Mouse (Mus musculus) forebrain, embryonic 15.5 days (tissue): ENCODE results near the gene Cfap44. TPM values are rescaled to one million over a fixed set of nuclear protein-coding genes. Genes with fewer than 3 reads are reported as not detected.

Source experiments
- ATAC-seq: fragments of 200-750 bp; cut with Nextera tagmentation; replicated peaks from 2 replicates; pipeline ENCODE4 v1.8.0; 2017; ENCODE audit warnings: mild to moderate bottlenecking, moderate TSS enrichment, moderate library complexity
- H3K27ac ChIP-seq: fragments of 300-500 bp; sonication (generic); replicated peaks from 2 replicates; pipeline ENCODE4 v1.5.1; 2015; ENCODE audit warnings: mild to moderate bottlenecking, inconsistent platforms
- H3K27me3 ChIP-seq: fragments of 300-500 bp; sonication (generic); 2 replicates; pipeline ENCODE4 v1.6.1; 2015; ENCODE audit warnings: inconsistent platforms
- H3K36me3 ChIP-seq: fragments of 300-500 bp; sonication (generic); 2 replicates; pipeline ENCODE4 v1.6.1; 2015; ENCODE audit warnings: mild to moderate bottlenecking, inconsistent platforms
- H3K4me1 ChIP-seq: fragments of 300-500 bp; sonication (generic); 2 replicates; pipeline ENCODE4 v1.6.1; 2015; ENCODE audit warnings: inconsistent platforms
- H3K4me2 ChIP-seq: fragments of 300-500 bp; sonication (generic); replicated peaks from 2 replicates; pipeline ENCODE4 v1.6.1; 2015; ENCODE audit warnings: mild to moderate bottlenecking, inconsistent platforms
- H3K4me3 ChIP-seq: fragments of 300-500 bp; sonication (generic); 2 replicates; pipeline ENCODE4 v1.5.1; 2015; ENCODE audit warnings: mild to moderate bottlenecking, inconsistent platforms
- H3K9ac ChIP-seq: fragments of 300-500 bp; sonication (generic); replicated peaks from 2 replicates; pipeline ENCODE4 v1.6.1; 2015; ENCODE audit warnings: mild to moderate bottlenecking, inconsistent platforms
- H3K9me3 ChIP-seq: fragments of 300-500 bp; sonication (generic); 2 replicates; pipeline ENCODE4 v1.6.1; 2016; ENCODE audit warnings: inconsistent platforms
- WGBS: fragments of 180-500 bp; shearing (Covaris S2); methylation state at CpG from one replicate; pipeline ENCODE4 v1.1.7; 2015; ENCODE audit warnings: mixed read lengths; 5-methylcytosine and 5-hydroxymethylcytosine counted together
- polyA plus RNA-seq: library from polyadenylated mRNA; unstranded; fragments of >200 nt; fragmentation: Nextera tagmentation; extraction: Ambion mirVana; gene quantifications from 2 replicates; pipeline ENCODE4 v1.2.1, GENCODE M21; 2015

The Cfap44 gene
- polyA plus RNA-seq: 2.1 and 2.4 TPM in 2 replicates

DNA sequence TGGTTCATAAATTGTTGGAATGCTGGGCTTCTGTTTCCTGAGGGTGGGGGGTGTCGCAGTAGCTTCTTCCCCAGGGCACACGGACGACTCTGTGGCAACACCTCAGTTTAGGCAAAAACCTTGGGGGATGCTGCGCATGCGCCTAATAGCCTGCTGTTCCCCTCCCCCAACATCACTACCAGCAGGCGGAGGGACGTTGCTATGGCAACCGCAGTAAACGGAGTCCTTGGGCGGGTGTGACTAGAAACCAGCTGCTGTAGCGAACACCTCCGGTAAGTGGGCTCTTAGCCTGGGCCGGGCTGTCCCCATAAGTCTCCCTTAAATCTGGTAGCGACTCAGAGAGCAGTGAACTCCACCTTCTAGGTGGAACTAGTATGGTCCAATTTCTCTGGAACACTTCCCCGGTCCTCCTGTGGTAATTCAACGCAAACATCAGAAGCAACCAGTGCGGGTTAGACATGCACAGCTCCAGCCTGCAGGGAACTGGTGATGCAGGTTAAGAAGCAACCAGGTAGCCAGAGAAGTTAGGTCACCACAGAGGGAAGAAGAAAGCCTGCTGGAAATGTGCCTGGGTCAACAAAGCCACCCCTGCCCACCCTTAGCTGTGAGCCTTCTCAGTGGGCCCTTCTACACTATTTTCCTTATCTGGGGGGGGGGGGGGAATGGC, at the start of gene Cfap44:
Gene Cfap44 (plus strand): TSS at position 220 of the 667 bp plus-strand sequence.
- H3K4me2 ChIP-seq: peak within 1 kb of the TSS; percentile 56
- H3K9ac ChIP-seq: peak within 1 kb of the TSS; percentile 19; the same call in 1 of the 2 replicates
- H3K36me3 ChIP-seq: no peaks in the 10 kb centered on the region; the same call in 1 of the 2 replicates
- peak within 1 kb of the TSS; percentile 38 for H3K4me3 ChIP-seq
- H3K27ac ChIP-seq: no peak within 1 kb of the TSS
- H3K4me1 ChIP-seq: peaks cover 12% of the 10 kb centered on the region
- peak; percentile 93 for ATAC-seq
- under 1% methylated on average over 17 of the region's 17 CpGs for WGBS
- H3K27me3 ChIP-seq: no peaks in the 10 kb centered on the region
- H3K9me3 ChIP-seq: no peaks in the 10 kb centered on the region

- WGBS: under 1% methylated on average over 67 of the region's 67 CpGs
- Histone ChIP-seq H3K9ac (peak within 1 kb of the TSS; percentile 58), H3K4me2 (peak within 1 kb of the TSS; percentile 79), H3K4me1 (peaks cover 11% of the 10 kb centered on the region), H3K9me3 (no peaks in the 10 kb centered on the region), H3K27ac (peak within 1 kb of the TSS; percentile 86), H3K4me3 (peak within 1 kb of the TSS; percentile 90), H3K36me3 (no peaks in the 10 kb centered on the region), H3K27me3 (no peaks in the 10 kb centered on the region)
- ATAC-seq: peak; percentile 100
Measured at GRCm38 (mm10) chr16:44347071-44347901, 47.3 kb upstream of the Cfap44 start, which contains the start of gene Spice1. TSS of gene Spice1 (plus strand) at chr16:44347121.

DNA sequence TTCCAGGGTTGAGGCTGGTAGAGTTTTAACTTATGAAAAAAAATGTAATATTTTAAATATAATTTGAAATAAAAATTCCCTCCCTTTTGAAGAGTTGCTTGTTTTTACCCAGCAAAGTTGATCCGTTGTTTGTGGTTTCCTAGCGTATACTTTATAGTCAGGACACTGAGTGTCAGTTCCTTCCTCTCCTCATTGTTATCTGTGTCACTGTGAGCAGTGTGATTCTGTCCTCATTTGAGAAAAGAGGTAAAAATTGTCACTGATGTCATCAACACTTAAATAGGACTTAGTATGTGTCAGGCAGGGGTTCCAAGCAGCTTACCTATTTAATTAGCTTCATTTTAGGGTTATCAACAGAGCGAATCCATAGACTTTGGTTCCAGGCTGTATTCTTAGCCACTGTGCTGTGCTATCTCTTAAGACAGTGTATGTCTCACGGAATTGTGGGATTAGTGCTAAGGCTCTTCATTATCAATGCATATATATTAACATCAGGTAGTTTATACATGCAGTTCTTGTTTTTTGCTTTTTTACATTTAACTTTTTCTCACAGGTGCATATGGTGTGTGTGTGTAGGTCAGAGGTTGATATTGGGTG, 44.7 kb upstream of the Cfap44 start:
- no peak overlapping the region for H3K4me2 ChIP-seq
- 94% methylated on average over 4 of the region's 4 CpGs for WGBS
- no peak for ATAC-seq
- no peaks in the 10 kb centered on the region for H3K36me3 ChIP-seq
- no peak overlapping the region for H3K4me3 ChIP-seq
- peaks cover 11% of the 10 kb centered on the region for H3K4me1 ChIP-seq
- no peaks in the 10 kb centered on the region for H3K9me3 ChIP-seq
- no peak overlapping the region for H3K27ac ChIP-seq
- no peak overlapping the region for H3K9ac ChIP-seq
- H3K27me3 ChIP-seq: no peaks in the 10 kb centered on the region

- no peaks in the 10 kb centered on the region for H3K9me3 ChIP-seq
- no peak overlapping the region for H3K4me3 ChIP-seq
- H3K4me2 ChIP-seq: no peak overlapping the region
- H3K36me3 ChIP-seq: no peaks in the 10 kb centered on the region
- H3K9ac ChIP-seq: no peak overlapping the region
- no peak overlapping the region for H3K27ac ChIP-seq
- H3K4me1 ChIP-seq: no peaks in the 10 kb centered on the region
- H3K27me3 ChIP-seq: no peaks in the 10 kb centered on the region
- WGBS: 88% methylated on average over 7 of the region's 7 CpGs
- no peak for ATAC-seq
Measured at GRCm38 (mm10) chr16:44356291-44356690, 38.3 kb upstream of the Cfap44 start.

- Histone ChIP-seq H3K4me2 (no peak overlapping the region), H3K4me1 (no peaks in the 10 kb centered on the region), H3K27ac (no peak overlapping the region), H3K36me3 (no peaks in the 10 kb centered on the region), H3K9me3 (no peaks in the 10 kb centered on the region), H3K27me3 (no peaks in the 10 kb centered on the region), H3K4me3 (no peak overlapping the region), H3K9ac (no peak overlapping the region)
- ATAC-seq: no peak
- 76% methylated on average over 4 of the region's 4 CpGs for WGBS
Measured at GRCm38 (mm10) chr16:44357571-44358268, 36.9 kb upstream of the Cfap44 start.

DNA sequence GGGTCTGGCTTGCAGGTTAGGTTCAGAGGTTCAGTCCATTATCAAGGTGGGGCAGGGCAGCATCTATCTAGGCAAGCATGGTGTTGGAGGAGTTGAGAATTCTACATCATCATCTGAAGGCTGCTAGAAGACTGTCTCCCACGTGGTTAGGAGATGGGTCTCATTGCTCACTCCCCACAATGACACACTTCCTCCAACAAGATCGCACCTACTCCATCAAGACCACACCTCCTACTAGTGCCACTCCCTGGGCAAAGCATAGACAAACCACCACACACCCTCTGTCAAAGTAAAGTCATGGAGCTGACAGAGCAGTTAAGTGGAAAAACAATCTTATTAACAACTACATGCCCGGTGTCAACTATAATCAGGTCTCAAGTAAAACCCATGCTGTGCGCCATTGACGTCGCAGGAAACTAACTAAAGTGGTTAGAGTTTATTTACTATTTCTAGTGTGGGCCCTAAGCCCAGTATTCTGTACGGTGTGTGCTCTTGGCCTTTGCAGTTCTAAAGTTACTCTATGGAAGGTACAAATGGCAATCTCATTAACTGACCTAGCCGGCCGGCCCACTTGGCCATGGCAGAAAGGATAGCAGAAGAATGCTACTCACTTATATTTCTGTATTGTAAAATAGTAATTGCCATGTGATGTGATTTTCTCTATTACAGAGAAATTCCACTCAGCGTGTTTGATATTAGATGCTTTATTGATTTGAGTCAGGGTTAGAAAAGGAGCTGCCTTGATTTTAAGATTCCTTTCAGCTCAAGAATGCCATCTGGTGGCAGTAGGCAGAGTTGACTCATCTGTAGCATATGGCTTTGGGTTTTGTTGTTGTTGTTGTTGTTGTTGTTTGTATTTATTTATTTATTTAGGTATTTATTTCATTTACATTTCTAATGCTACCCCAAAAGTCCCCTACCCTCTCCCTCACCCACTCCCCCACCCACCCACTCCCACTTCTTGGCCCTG, 32.4 kb upstream of the Cfap44 start:
- H3K4me2 ChIP-seq: no peak overlapping the region
- no peaks in the 10 kb centered on the region for H3K9me3 ChIP-seq
- ATAC-seq: peak; percentile 57
- whole genome bisulfite sequencing: 87% methylated on average over 10 of the region's 10 CpGs
- no peak overlapping the region for H3K4me3 ChIP-seq
- no peak overlapping the region for H3K9ac ChIP-seq
- no peaks in the 10 kb centered on the region for H3K36me3 ChIP-seq
- no peak overlapping the region for H3K27ac ChIP-seq
- no peaks in the 10 kb centered on the region for H3K4me1 ChIP-seq
- H3K27me3 ChIP-seq: no peaks in the 10 kb centered on the region

DNA sequence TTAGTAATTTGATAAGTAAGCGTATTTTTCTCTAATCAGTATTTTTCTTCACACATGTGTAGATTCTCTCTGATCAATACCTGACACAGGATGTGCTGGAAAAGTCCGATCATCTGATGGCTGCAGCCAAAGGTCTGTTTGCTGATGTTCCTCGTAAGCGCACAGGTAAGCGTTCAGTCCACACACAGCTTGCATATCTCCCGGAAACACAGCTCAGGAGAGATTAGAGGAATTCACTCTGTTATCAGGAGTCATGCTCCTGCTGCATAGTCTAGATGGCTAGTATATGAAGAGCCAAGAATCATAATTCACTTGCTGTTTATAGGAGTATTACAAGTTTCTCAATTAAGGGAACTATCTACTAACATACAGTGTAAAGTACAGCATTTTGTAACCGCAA, 29.1 kb upstream of the Cfap44 start:
- H3K4me2 ChIP-seq: no peak overlapping the region
- no peaks in the 10 kb centered on the region for H3K4me1 ChIP-seq
- no peak overlapping the region for H3K9ac ChIP-seq
- H3K27me3 ChIP-seq: no peaks in the 10 kb centered on the region
- WGBS: 95% methylated on average over 7 of the region's 7 CpGs
- H3K36me3 ChIP-seq: peaks cover 7% of the 10 kb centered on the region; the same call in 1 of the 2 replicates
- no peaks in the 10 kb centered on the region for H3K9me3 ChIP-seq
- ATAC-seq: no peak
- H3K4me3 ChIP-seq: no peak overlapping the region
- H3K27ac ChIP-seq: no peak overlapping the region

GRCm38 (mm10) chr16:44375459-44375858, 19.1 kb upstream of the Cfap44 start:
- H3K4me2 ChIP-seq: no peak overlapping the region
- 95% methylated on average over 4 of the region's 4 CpGs for WGBS
- ATAC-seq: no peak

DNA sequence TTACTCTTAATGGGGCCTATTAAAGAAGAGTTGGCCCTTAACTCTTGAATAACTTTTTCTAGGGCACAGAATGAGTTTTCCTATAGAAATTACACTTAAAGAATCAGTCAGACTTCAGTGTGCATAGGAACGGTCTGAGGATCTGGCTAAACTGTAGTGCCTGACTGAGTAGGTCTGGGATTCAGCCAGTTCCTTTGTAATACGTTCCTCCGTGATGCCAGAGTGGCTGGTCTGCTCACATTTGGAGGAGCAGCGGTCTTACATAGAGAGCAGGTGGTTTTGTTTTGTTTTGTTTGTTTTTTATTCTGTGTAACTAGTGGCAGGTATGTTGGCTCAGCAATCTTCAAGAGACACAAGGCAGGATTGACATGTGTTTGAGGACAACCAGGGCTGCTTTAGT, 14.6 kb upstream of the Cfap44 start:
- Histone ChIP-seq H3K4me3 (no peak overlapping the region), H3K4me2 (no peak overlapping the region), H3K27ac (no peak overlapping the region), H3K9ac (no peak overlapping the region), H3K36me3 (no peaks in the 10 kb centered on the region), H3K27me3 (no peaks in the 10 kb centered on the region), H3K9me3 (no peaks in the 10 kb centered on the region), H3K4me1 (peaks cover 12% of the 10 kb centered on the region)
- 33% methylated on average over 4 of the region's 4 CpGs for WGBS
- no peak for ATAC-seq

More at GRCm38 (mm10) chr16:44375459-44375858, 19.1 kb upstream of the Cfap44 start:
- Histone ChIP-seq H3K9ac (no peak overlapping the region), H3K9me3 (no peaks in the 10 kb centered on the region), H3K36me3 (peaks cover 10% of the 10 kb centered on the region; the same call in 1 of the 2 replicates), H3K27me3 (no peaks in the 10 kb centered on the region), H3K4me1 (no peaks in the 10 kb centered on the region), H3K27ac (no peak overlapping the region), H3K4me3 (no peak overlapping the region)

DNA sequence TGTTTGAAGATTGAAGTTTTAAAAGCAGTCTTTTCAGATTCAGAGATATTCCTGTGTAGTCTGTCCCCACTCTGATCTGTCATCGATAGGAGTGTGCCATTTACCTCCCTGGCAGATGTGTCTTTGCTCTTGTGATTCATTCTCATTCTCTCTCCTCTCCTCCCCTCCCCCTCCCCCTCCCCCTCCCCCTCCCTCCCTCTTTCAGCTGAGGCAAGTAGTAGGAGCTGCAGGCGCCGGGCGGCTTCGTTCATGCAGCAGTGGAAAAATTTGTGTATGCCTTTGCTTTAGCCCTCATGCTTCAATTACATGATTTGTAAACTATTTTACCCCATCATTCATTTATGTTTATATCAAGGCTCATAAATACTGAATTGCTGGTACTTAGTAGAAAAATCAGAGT, 13.0 kb upstream of the Cfap44 start:
- H3K36me3 ChIP-seq: no peaks in the 10 kb centered on the region
- H3K4me3 ChIP-seq: no peak overlapping the region
- ATAC-seq: no peak
- H3K27ac ChIP-seq: no peak overlapping the region
- H3K4me1 ChIP-seq: peaks cover 12% of the 10 kb centered on the region
- WGBS: 14% methylated on average over 5 of the region's 5 CpGs
- H3K9me3 ChIP-seq: no peaks in the 10 kb centered on the region
- H3K9ac ChIP-seq: no peak overlapping the region
- H3K27me3 ChIP-seq: no peaks in the 10 kb centered on the region
- no peak overlapping the region for H3K4me2 ChIP-seq

DNA sequence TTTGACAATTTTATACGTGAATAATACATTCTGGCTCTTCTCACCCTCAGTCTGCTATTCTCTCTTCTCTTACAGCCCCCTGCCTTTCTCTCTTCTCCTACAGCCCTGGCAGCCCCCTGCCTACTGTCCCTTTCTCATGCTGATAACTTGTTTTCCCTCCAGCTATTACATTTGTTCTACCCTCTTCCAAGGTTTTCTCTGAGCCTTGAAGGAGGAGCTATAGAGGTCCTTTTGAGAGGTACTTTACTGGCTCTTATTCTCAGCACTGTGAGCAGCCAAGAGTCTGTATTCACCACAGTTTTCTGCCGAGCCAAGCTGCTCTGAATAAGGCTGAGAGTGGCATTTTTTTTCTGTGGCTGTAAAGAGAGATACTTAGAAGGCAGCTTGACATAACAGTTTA, 11.0 kb upstream of the Cfap44 start:
- WGBS: 10% methylated on average over 2 of the region's 2 CpGs
- no peaks in the 10 kb centered on the region for H3K27me3 ChIP-seq

More for the DNA sequence above, 11.0 kb upstream of the Cfap44 start:
- H3K9ac ChIP-seq: no peak overlapping the region
- peak; percentile 90 for ATAC-seq
- H3K9me3 ChIP-seq: no peaks in the 10 kb centered on the region
- no peak overlapping the region for H3K4me2 ChIP-seq
- no peak overlapping the region for H3K4me3 ChIP-seq
- peaks cover 12% of the 10 kb centered on the region for H3K4me1 ChIP-seq
- H3K27ac ChIP-seq: no peak overlapping the region
- H3K36me3 ChIP-seq: no peaks in the 10 kb centered on the region
